Mouse (Mus musculus) v-Abl transformed pro-B cells (cell line): ENCODE results near the gene Hist1h2bg.

Experiments
- in situ Hi-C, 2 experiments: fragments of 400-800 bp; cut with MboI; formaldehyde crosslinking; loops; one replicate each; pipeline ENCODE4 v1.15.1; 2025; ENCODE audit not compliant: unreplicated experiment in 2 of 2

Gene Hist1h2bg

DNA sequence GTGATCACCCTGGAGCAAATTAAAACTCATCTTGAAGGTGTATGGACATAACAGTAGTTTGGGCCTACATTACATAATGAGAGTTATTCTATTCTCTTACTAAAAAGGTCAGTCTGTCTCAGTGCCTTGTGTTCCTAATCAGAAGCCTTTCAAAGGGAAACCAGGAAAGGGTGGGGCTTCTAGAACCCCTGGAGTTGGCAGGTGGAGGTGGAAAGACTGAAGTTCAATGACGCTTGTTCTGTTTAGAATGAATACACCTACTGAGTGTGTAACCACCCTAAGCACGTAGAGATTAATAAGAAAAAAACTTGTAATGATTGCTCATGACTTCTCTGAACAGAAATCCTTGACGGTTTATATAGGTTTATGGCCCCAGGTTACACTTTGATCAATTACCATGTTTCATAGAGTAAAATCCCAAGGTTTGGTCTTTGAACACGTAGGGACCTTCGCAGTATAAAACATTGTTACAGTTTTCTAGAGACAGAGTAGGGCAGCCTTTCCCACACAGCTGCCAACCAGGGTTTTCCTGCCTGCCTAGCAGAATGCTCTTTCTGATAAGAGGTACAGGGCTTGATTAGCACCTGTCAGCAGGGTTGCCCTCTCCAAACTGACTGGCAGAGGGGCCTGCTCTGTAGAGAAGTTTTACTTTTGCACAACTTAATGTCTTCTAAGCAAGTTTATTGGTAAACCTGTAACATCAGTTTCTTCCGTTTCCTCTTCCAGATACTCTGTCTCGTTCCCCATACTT, 24.6 kb downstream of the Hist1h2bg start:
- in situ Hi-C loops, result loop anchor here (10.0 to 25.0 kb wide), 4 partner anchors 171 to 1808 kb away; partner anchors contain the start of genes Hist1h2ah (in 2 of the 2), Hist1h2bk (in 2 of the 2), Abt1 (in 1 of the 2) and Hist1h1b (in 1 of the 2)

GRCm38 (mm10) chr13:23597957-23598356, 26.8 kb downstream of the Hist1h2bg start:
- in situ Hi-C loops, result loop anchor here (10.0 to 25.0 kb wide), 4 partner anchors 173 to 1811 kb away; partner anchors contain the start of genes Hist1h2ah (in 2 of the 2), Hist1h2bk (in 2 of the 2), Abt1 (in 1 of the 2) and Hist1h1b (in 1 of the 2)

DNA sequence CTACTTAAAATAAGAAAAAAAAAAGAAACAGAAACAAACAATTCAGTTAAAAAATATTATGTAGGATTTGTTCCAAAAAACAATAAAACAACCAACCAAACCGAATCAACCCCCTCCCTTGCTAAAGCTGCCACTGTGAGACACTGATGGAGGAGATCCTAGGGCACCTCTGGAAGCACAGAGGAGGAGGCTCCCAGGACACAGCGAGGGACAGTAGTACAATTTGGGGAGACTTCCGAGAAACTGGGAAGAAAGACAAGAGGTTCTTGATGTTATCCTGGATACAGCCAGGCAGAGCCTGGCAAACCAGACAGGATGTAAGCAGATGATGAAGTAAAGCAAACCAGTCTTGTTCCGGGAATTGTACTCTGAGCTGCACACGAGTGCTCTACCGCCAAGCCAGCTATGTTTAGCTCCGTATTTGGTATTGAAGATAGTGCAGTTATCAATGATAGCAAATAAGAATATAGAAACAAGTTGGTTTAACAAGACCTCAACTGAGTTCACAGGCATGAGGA, 32.0 kb downstream of the Hist1h2bg start:
- in situ Hi-C loops, result no loop called here

- in situ Hi-C loops, result no loop called here
Measured at GRCm38 (mm10) chr13:23604452-23604851, 33.3 kb downstream of the Hist1h2bg start.

DNA sequence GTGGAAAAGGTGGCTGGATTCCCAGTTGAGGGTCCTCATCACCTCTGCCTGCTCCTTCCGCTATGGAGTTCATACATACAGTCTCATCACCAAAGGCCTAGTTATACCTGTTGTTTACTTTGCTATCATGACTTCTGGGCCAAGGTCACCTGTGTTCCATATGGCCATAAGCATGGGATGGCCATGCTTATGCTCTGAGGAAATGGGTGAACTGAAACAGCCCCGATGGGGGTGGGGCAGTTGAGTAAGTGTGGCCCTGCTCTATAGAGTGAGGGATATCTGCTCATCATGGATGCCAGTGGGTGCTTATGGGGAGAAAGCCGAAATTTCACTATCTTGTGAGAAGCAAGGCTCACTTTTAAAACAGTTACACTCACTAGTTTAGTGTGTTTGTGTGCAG, 33.9 kb downstream of the Hist1h2bg start:
- in situ Hi-C loops, result no loop called here

GRCm38 (mm10) chr13:23609209-23609608, 38.0 kb downstream of the Hist1h2bg start:
- in situ Hi-C loops, result no loop called here

DNA sequence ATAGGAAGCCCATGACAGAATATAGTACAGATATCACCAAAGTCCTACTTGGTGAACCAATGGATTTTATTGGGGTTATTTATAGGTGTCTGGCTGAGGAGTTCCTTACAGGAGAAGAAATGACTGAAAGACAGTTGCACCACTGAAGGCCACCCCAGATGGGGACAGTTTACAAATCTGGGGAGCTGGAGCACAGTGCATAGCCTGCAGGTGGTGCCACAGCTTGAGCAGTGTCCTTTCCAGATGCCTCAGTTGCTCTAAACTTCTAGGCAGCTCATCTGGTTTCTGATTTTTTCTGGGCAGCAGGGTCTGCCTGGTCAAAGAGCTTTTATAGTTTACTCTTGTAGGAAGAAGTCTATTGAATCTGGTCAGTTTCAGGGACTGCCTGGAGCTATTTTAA, 38.6 kb downstream of the Hist1h2bg start:
- in situ Hi-C loops, result no loop called here

DNA sequence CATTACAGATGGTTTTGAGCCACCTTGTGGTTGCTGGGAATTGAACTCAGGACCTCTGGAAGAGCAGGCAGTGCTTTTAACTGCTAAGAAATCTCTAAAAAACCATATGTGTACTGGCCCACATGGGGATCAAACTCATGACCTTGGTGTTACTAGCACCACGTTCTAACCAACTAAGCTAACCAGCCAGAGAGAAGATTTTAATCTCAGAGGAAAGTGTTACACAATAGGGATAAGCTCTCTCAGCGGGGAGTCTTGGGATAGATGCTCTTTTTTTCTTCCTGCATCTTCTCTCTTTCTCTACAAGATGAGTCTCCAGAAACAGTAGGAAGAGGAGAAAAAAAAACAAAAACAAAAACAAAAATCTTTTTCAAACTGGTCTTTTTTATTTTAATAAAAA, 39.2 kb downstream of the Hist1h2bg start:
- in situ Hi-C loops, result no loop called here

- in situ Hi-C loops, result no loop called here
Measured at GRCm38 (mm10) chr13:23611638-23612037, 40.4 kb downstream of the Hist1h2bg start.

DNA sequence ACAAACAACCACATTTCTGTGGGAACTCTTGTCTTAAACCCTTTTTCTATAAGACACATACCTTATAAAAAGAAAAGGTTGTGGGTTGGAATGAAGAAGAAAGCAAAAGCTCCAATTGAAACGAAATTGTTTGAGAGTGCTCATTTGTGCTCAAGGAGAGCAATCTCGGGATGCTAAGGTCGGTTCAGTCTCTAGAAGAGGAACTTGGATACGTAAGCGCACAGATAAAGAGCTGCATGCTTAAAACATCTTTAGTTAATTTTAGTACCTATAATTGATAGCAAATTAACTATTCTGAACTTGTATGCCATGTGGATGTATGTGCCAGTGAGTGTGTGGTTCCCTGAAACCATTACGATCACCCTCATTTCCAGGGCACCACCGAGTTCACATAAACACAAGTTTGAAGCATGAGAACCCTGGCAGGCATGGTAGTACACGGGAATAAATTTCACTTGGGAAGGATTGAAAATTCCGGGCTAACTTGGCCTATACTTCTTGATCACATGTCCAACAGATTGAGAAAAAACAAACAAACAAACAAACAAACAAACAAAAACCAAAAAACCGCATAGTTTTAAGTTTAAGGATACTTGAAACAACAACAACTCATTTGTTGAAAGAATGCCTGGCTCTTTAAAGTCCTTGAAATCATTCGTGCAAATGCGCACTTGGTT, 49.0 kb downstream of the Hist1h2bg start:
- in situ Hi-C loops, result loop anchor here (5.0 to 10.0 kb wide), 4 partner anchors 33 to 1795 kb away; partner anchors contain the start of gene Hist1h1c (in 2 of the 2)

DNA sequence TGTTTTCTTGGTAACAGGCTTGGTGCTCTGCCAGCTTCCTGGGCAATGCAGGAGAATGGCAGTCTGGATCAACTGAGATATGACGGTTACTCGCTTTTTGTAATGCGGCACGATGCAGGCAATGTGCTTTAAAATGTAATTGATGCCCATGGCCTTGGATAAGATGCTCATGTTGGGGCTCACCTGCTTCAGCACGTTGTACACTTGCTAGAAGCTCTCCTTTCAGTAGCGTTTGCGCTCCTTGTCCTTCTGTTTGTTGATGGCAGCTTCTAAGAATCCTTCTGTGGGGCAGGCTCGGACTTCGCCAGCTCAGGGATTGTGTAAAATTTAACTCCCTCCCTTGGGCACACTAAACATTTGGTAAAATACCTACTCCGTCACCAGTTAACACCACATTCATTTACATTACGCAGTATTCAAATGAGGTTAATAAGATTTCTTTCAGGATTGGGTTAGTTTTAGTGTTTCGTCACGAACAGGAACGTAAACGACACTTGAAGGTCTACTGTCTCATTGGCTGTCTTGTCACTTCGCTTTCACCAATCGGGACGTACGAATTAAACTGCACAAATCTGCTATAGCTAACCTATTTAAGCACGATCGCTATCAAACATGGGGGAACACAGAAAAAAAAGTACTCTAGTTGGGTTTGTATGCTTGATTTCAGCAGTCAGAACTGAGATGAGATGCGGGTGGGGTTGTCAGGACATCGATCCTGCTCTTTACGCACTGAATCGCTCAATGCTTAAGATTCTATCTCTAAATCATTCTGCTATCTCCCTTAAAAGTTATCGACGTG, 49.7 kb downstream of the Hist1h2bg start, which contains the start of gene Hist1h2be:
TSS of gene Hist1h2be (minus strand) at position 392 of the 799 bp plus-strand sequence.
- in situ Hi-C loops, result loop anchor here (5.0 to 10.0 kb wide), 4 partner anchors 34 to 1796 kb away; partner anchors contain the start of gene Hist1h1c (in 2 of the 2)
